Mouse (Mus musculus) forebrain, embryonic 13.5 days (tissue): ENCODE measurements around the gene Filip1l. TPM values are rescaled to one million over a fixed set of nuclear protein-coding genes. Genes with fewer than 3 reads are reported as not detected.
A peak's percentile ranks its signal among the peaks of the same experiment; 100 is the strongest.

ENCODE experiments used
- ATAC-seq: fragments of 200-750 bp; cut with Nextera tagmentation; 2 replicates; pipeline ENCODE4 v1.8.0; 2017
- H3K27ac ChIP-seq: fragments of 300-500 bp; sonication (generic); 2 replicates; pipeline ENCODE4 v1.5.1; 2015; ENCODE audit warnings: inconsistent platforms, mild to moderate bottlenecking, moderate library complexity
- H3K27me3 ChIP-seq: fragments of 300-500 bp; sonication (generic); 2 replicates; pipeline ENCODE4 v1.6.1; 2015; ENCODE audit warnings: mild to moderate bottlenecking, inconsistent platforms
- H3K36me3 ChIP-seq: fragments of 300-500 bp; sonication (generic); 2 replicates; pipeline ENCODE4 v1.6.1; 2015; ENCODE audit warnings: mild to moderate bottlenecking, inconsistent platforms; ENCODE audit not compliant: poor library complexity, severe bottlenecking
- H3K4me1 ChIP-seq: fragments of 300-500 bp; sonication (generic); 2 replicates; pipeline ENCODE4 v1.6.1; 2015; ENCODE audit warnings: inconsistent platforms
- H3K4me2 ChIP-seq: fragments of 300-500 bp; sonication (generic); 2 replicates; pipeline ENCODE4 v1.6.1; 2015; ENCODE audit warnings: inconsistent platforms, mild to moderate bottlenecking, moderate library complexity
- H3K4me3 ChIP-seq: fragments of 300-500 bp; sonication (generic); 2 replicates; pipeline ENCODE4 v1.5.1; 2015; ENCODE audit warnings: mild to moderate bottlenecking, inconsistent platforms
- H3K9ac ChIP-seq: fragments of 300-500 bp; sonication (generic); 2 replicates; pipeline ENCODE4 v1.6.1; 2015; ENCODE audit warnings: mild to moderate bottlenecking, inconsistent platforms
- H3K9me3 ChIP-seq: fragments of 300-500 bp; sonication (generic); replicated peaks from 2 replicates; pipeline ENCODE4 v1.6.1; 2016; ENCODE audit warnings: inconsistent platforms
- WGBS: fragments of 180-500 bp; shearing (Covaris S2); methylation state at CpG from one replicate; pipeline ENCODE4 v1.1.7; 2015; 5-methylcytosine and 5-hydroxymethylcytosine counted together
- polyA plus RNA-seq: library from polyadenylated mRNA; unstranded; fragments of >200 nt; fragmentation: Nextera tagmentation; extraction: Ambion mirVana; gene quantifications from 2 replicates; pipeline ENCODE4 v1.2.1, GENCODE M21; 2015

The Filip1l gene
- polyA plus RNA-seq, 1 experiment from 2014 or later = 1.9 TPM

GRCm38 (mm10) chr16:57403825-57404224, 50.9 kb downstream of the Filip1l start:
- Histone ChIP-seq H3K36me3 (no peaks in the 10 kb centered on the region), H3K4me3 (no peak overlapping the region), H3K9me3 (no peaks in the 10 kb centered on the region), H3K27ac (no peak overlapping the region), H3K9ac (no peak overlapping the region), H3K4me2 (no peak overlapping the region), H3K4me1 (no peaks in the 10 kb centered on the region), H3K27me3 (no peaks in the 10 kb centered on the region)
- WGBS = 81% methylated on average over 5 of the region's 5 CpGs
- ATAC-seq = no peak

- no peak overlapping the region for H3K27ac ChIP-seq
- no peak overlapping the region for H3K4me2 ChIP-seq
- ATAC-seq = no peak
- 64% methylated on average over 4 of the region's 4 CpGs for WGBS
- no peaks in the 10 kb centered on the region for H3K9me3 ChIP-seq
- H3K36me3 ChIP-seq = no peaks in the 10 kb centered on the region
- no peak overlapping the region for H3K9ac ChIP-seq
- 0 out of 2 replicates have a peak, but pooled peaks cover 2% of the 10 kb centered on the region for H3K4me1 ChIP-seq
- no peak overlapping the region for H3K4me3 ChIP-seq
- no peaks in the 10 kb centered on the region for H3K27me3 ChIP-seq
Observed at GRCm38 (mm10) chr16:57412766-57413165, 59.9 kb downstream of the Filip1l start.

- H3K27me3 ChIP-seq = no peaks in the 10 kb centered on the region
- peak; percentile 65 for ATAC-seq
- H3K4me3 ChIP-seq = no peak overlapping the region
- WGBS = 66% methylated on average over 2 of the region's 2 CpGs
- H3K27ac ChIP-seq = no peak overlapping the region
- no peak overlapping the region for H3K4me2 ChIP-seq
- 0 out of 2 replicates have a peak, but pooled peaks cover 2% of the 10 kb centered on the region for H3K4me1 ChIP-seq
- H3K9ac ChIP-seq = no peak overlapping the region
- H3K9me3 ChIP-seq = no peaks in the 10 kb centered on the region
- H3K36me3 ChIP-seq = no peaks in the 10 kb centered on the region
Observed at GRCm38 (mm10) chr16:57416049-57416448, 63.2 kb downstream of the Filip1l start.

GRCm38 (mm10) chr16:57417017-57417416, 64.1 kb downstream of the Filip1l start:
- H3K27me3 ChIP-seq = no peaks in the 10 kb centered on the region
- no peaks in the 10 kb centered on the region for H3K9me3 ChIP-seq
- no peak overlapping the region for H3K27ac ChIP-seq
- H3K36me3 ChIP-seq = no peaks in the 10 kb centered on the region
- no peak for ATAC-seq
- H3K4me3 ChIP-seq = no peak overlapping the region
- no peak overlapping the region for H3K9ac ChIP-seq
- H3K4me2 ChIP-seq = no peak overlapping the region
- 86% methylated on average over 9 of the region's 9 CpGs for WGBS
- 0 out of 2 replicates have a peak, but pooled peaks cover 2% of the 10 kb centered on the region for H3K4me1 ChIP-seq

- H3K9me3 ChIP-seq = no peaks in the 10 kb centered on the region
- 79% methylated on average over 1 of the region's 1 CpGs for WGBS
- no peak overlapping the region for H3K4me2 ChIP-seq
- H3K36me3 ChIP-seq = no peaks in the 10 kb centered on the region
- H3K9ac ChIP-seq = no peak overlapping the region
- H3K27me3 ChIP-seq = no peaks in the 10 kb centered on the region
- H3K4me1 ChIP-seq = 0 out of 2 replicates have a peak, but pooled peaks cover 2% of the 10 kb centered on the region
- ATAC-seq = no peak
- no peak overlapping the region for H3K4me3 ChIP-seq
- no peak overlapping the region for H3K27ac ChIP-seq
Observed at GRCm38 (mm10) chr16:57417955-57418354, 65.1 kb downstream of the Filip1l start.

- H3K27ac ChIP-seq = no peak overlapping the region
- no peaks in the 10 kb centered on the region for H3K9me3 ChIP-seq
- H3K4me2 ChIP-seq = no peak overlapping the region
- 76% methylated on average over 5 of the region's 5 CpGs for WGBS
- H3K36me3 ChIP-seq = no peaks in the 10 kb centered on the region
- H3K4me1 ChIP-seq = 0 out of 2 replicates have a peak, but pooled peaks cover 2% of the 10 kb centered on the region
- no peak overlapping the region for H3K9ac ChIP-seq
- no peak overlapping the region for H3K4me3 ChIP-seq
- ATAC-seq = no peak
- H3K27me3 ChIP-seq = no peaks in the 10 kb centered on the region
Observed at GRCm38 (mm10) chr16:57419332-57419731, 66.4 kb downstream of the Filip1l start.

- Histone ChIP-seq H3K9me3 (no peaks in the 10 kb centered on the region), H3K4me1 (0 out of 2 replicates have a peak, but pooled peaks cover 2% of the 10 kb centered on the region), H3K27me3 (no peaks in the 10 kb centered on the region), H3K9ac (no peak overlapping the region), H3K27ac (no peak overlapping the region), H3K4me3 (no peak overlapping the region), H3K4me2 (no peak overlapping the region), H3K36me3 (no peaks in the 10 kb centered on the region)
- 90% methylated on average over 5 of the region's 5 CpGs for WGBS
- no peak for ATAC-seq
Observed at GRCm38 (mm10) chr16:57419881-57420280, 67.0 kb downstream of the Filip1l start.

- ATAC-seq = no peak
- no peak overlapping the region for H3K9ac ChIP-seq
- no peaks in the 10 kb centered on the region for H3K36me3 ChIP-seq
- WGBS = 64% methylated on average over 8 of the region's 8 CpGs
- H3K4me1 ChIP-seq = 0 out of 2 replicates have a peak, but pooled peaks cover 2% of the 10 kb centered on the region
- no peaks in the 10 kb centered on the region for H3K9me3 ChIP-seq
- H3K4me2 ChIP-seq = no peak overlapping the region
- no peaks in the 10 kb centered on the region for H3K27me3 ChIP-seq
- no peak overlapping the region for H3K4me3 ChIP-seq
- no peak overlapping the region for H3K27ac ChIP-seq
Observed at GRCm38 (mm10) chr16:57420773-57421556, 68.1 kb downstream of the Filip1l start.

GRCm38 (mm10) chr16:57421680-57422417, 69.0 kb downstream of the Filip1l start:
- no peaks in the 10 kb centered on the region for H3K36me3 ChIP-seq
- no peak overlapping the region for H3K27ac ChIP-seq
- H3K4me3 ChIP-seq = no peak overlapping the region
- no peak overlapping the region for H3K9ac ChIP-seq
- H3K4me1 ChIP-seq = no peaks in the 10 kb centered on the region
- H3K9me3 ChIP-seq = no peaks in the 10 kb centered on the region
- no peak for ATAC-seq
- 73% methylated on average over 7 of the region's 7 CpGs for WGBS
- no peak overlapping the region for H3K4me2 ChIP-seq
- no peaks in the 10 kb centered on the region for H3K27me3 ChIP-seq

GRCm38 (mm10) chr16:57423001-57423800, 70.3 kb downstream of the Filip1l start:
- no peak overlapping the region for H3K4me2 ChIP-seq
- no peak overlapping the region for H3K27ac ChIP-seq
- H3K9me3 ChIP-seq = no peaks in the 10 kb centered on the region
- no peaks in the 10 kb centered on the region for H3K4me1 ChIP-seq
- ATAC-seq = no peak
- H3K9ac ChIP-seq = no peak overlapping the region
- 63% methylated on average over 6 of the region's 6 CpGs for WGBS
- H3K36me3 ChIP-seq = no peaks in the 10 kb centered on the region
- no peaks in the 10 kb centered on the region for H3K27me3 ChIP-seq
- H3K4me3 ChIP-seq = no peak overlapping the region

GRCm38 (mm10) chr16:57426680-57427079, 73.8 kb downstream of the Filip1l start:
- Histone ChIP-seq H3K4me1 (no peaks in the 10 kb centered on the region), H3K4me2 (no peak overlapping the region), H3K27ac (no peak overlapping the region), H3K9me3 (no peaks in the 10 kb centered on the region), H3K9ac (no peak overlapping the region), H3K4me3 (no peak overlapping the region), H3K36me3 (no peaks in the 10 kb centered on the region), H3K27me3 (no peaks in the 10 kb centered on the region)
- WGBS = 74% methylated on average over 10 of the region's 10 CpGs
- peak; percentile 33; the same call in 1 of the 2 replicates for ATAC-seq
